ENCODE assay signal across 8 mouse cellular contexts in the genomic region with DNA sequence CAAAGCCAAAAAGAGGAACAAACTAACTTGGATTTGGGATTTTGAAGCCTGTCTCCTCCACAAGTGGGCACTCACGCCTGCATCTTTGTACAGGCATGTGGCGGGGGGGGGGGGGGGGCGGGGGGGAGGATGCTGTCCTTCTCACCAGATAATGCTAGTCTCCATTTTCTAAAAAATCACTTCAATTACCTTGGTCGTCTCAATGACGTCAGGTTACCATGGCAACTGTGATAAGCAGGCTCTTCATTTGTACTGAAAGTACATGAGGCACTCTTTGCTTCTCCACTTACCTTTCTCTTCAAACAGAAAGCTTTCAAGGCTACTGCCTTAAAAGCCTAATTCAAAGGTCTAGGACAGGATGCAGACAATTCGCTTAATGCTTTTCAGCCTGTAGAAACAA. TPM values are rescaled to one million over a fixed set of nuclear protein-coding genes. Genes with fewer than 3 reads are reported as not detected.
DNase-seq lines count a peak whose midpoint lies in the region; TF ChIP-seq lines count a peak whose summit lies in the region.

No protein-coding gene starts in this region.

- DNase-seq in cerebellum, adult 9-10 months = peak; percentile 8
- DNase-seq in cerebellum, adult 8-10 months = no peak
- DNase-seq in adrenal gland, postnatal 14 days = peak; percentile 51
- peak; percentile 6 to 60 for DNase-seq in layer of hippocampus, adult 18-20 months (ENCODE audit: low spot score in 2 of 2)
- no peak for DNase-seq in spleen, postnatal 36 days (ENCODE audit: low spot score in 2 of 2)
- no peak for DNase-seq in heart, postnatal 25 days (ENCODE audit: low spot score)
- DNase-seq in gastrocnemius, postnatal 36 days = no peak

- no peak overlapping the region for H3ac ChIP-seq in myocyte (ENCODE audit: control insufficient read depth, insufficient read length)

- no peaks in the 10 kb centered on the region for H3K79me2 ChIP-seq in myocyte (ENCODE audit: control insufficient read depth, insufficient read depth)

- intact Hi-C loops in heart, postnatal 25 days (cut with DNase I) = no loop called here
- intact Hi-C loops in gastrocnemius, postnatal 36 days (cut with DNase I) = no loop called here

- no peaks in the 10 kb centered on the region for H3K36me3 ChIP-seq in myocyte (ENCODE audit: control insufficient read depth, insufficient read depth)

- peak overlapping the region; percentile 24 for H3K4me2 ChIP-seq in myocyte (ENCODE audit: low read depth)

- H3K4me3 ChIP-seq in myocyte = no peak overlapping the region

- no peaks in the 10 kb centered on the region for H3K27me3 ChIP-seq in myocyte (ENCODE audit: control insufficient read depth, insufficient read depth, insufficient read length)

- no peak for TF ChIP-seq POLR2A in myocyte (IDR thresholded peaks at IDR 0.05; ENCODE audit: insufficient read length, low read depth)

TF ChIP-seq in myocyte, 11 proteins besides CTCF, POLR2A, EP300 and RAD21:
- TF ChIP-seq MAX (IDR thresholded peaks at IDR 0.05; ENCODE audit: low read depth) (no peak), E2F4 (IDR thresholded peaks at IDR 0.05; ENCODE audit: insufficient read depth) (no peak), CEBPB (IDR thresholded peaks at IDR 0.05; ENCODE audit: insufficient read depth, poor library complexity, severe bottlenecking) (no peak), SRF (IDR thresholded peaks at IDR 0.05; ENCODE audit: control insufficient read depth, insufficient read length, low read depth) (no peak)

RNA-seq across cellular contexts. Expression of a gene that starts 49.1 kb away (rescaled TPM):
- total RNA-seq in adrenal gland, postnatal 14 days (2021) = 39.4 and 39.8 TPM in 2 replicates
- total RNA-seq in layer of hippocampus, adult 18-20 months (2021) = 100 to 1,000 TPM; 195 to 197 TPM
- 4.2 TPM for polyA plus RNA-seq in myocyte (2012; fragmentation: generic; extraction: Trizol)
- total RNA-seq in heart, postnatal 25 days (2021) = 1 to 10 TPM in 1 of 2 experiments, under 1 TPM in 1; 0.52 to 1.2 TPM
- under 1 TPM; 0.25 to 0.74 TPM for total RNA-seq in gastrocnemius, postnatal 36 days (2021)

Comparison
In these comparisons a context has a peak if more than half of its experiments do, and no peak if none do; other contexts are left out.
1. DNase-seq: peak in cerebellum, adult 9-10 months (single experiment), adrenal gland, postnatal 14 days (single experiment) and layer of hippocampus, adult 18-20 months (2 of 2); none in cerebellum, adult 8-10 months (single experiment), spleen, postnatal 36 days (0 of 2), heart, postnatal 25 days (single experiment) and gastrocnemius, postnatal 36 days (0 of 2).
2. RNA of a gene that starts 49.1 kb away (total RNA-seq): 195 to 197 TPM in layer of hippocampus, adult 18-20 months and 39.4 to 39.8 TPM in adrenal gland, postnatal 14 days; 0.52 to 1.2 TPM in heart, postnatal 25 days and 0.25 to 0.74 TPM in gastrocnemius, postnatal 36 days; every median in the first group is over 10 times any median in the second.